Mouse (Mus musculus): Measurements from ENCODE around the gene Tspan9.

Tspan9 gene

DNA sequence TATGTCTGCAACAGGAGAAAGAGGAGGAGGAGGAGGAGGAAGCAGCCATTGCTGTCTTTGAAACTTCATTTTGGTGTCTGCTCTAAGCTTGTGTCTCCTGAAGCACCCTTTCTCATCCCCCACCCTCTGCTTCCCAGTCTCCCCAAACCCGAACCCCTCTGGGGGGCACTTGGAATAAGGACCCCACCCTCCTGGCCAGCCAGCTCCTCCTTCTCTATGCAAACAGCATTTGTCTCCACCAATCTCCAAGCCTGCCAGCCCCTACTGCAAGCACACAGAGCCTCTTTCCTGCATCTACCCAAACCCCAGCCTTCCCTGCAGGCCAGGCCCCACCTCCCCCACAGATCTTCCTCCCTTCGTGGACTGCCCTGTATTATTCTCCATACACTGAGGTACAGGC lies 12.0 kb downstream of the Tspan9 start:
- no peak for DNase-seq

DNA sequence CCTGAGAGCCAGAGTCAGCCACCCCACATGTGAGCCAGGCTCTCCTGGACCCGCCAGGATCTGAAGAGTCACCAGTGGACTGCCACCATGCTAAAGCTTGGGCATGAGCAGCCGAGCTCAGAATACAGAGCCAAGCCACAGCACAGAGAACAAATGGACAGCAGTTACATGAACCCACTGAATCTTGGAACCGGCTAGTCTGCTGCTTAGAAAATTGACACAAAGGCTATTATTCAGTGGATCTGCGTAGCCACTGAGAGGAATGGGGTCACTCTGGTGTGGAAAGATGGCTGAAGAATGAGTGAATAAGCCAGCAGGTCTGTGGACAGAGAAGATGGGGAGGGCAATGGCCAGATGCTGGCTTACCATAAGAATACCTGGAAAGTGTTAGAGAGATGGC lies 12.7 kb downstream of the Tspan9 start:
- no peak for DNase-seq

- no peak for DNase-seq
Observed at GRCm38 (mm10) chr6:128129382-128129781, 14.0 kb downstream of the Tspan9 start.

- no peak for DNase-seq
Observed at GRCm38 (mm10) chr6:128127312-128127711, 16.1 kb downstream of the Tspan9 start.

DNA sequence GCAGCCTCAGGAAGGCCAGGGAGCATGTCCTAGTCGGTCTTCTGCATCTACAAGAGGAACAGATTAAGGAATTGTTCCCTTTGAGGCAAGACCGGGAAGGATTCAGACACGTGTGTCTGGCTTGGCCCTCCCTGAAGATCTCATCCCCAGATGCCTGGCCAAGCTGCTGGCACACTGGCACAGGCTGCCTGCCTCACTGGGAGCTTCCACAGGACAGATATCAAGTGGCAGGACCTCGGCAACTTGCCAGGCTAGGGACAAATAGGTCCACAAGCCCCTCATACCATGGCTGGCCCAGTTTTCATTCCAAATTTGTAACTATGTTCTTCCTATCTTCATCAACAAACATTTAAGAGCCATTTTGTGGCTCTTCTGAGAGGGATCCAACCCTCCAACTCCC lies 16.5 kb downstream of the Tspan9 start:
- no peak for DNase-seq

DNA sequence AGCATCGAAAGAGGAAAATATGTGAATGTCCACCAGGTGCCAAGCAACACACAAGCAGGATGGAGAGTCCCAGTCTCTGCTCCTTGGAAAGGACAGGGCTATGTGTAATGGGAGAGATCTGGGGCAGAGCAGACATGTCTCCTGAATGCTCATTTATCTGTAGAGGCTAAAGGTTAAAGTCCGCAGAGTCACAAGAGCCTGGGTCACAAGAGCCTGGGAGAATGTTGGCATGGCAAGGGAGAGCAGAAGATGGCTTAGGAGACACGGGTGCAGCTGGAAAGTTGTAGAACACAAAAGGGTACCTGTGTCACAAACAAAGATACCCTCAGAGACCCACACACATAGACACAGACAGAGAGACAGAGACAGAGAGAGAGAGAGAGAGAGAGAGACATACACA lies 17.9 kb downstream of the Tspan9 start:
- no peak for DNase-seq

- no peak for DNase-seq
Observed at GRCm38 (mm10) chr6:128124222-128124971, 19.0 kb downstream of the Tspan9 start.

DNA sequence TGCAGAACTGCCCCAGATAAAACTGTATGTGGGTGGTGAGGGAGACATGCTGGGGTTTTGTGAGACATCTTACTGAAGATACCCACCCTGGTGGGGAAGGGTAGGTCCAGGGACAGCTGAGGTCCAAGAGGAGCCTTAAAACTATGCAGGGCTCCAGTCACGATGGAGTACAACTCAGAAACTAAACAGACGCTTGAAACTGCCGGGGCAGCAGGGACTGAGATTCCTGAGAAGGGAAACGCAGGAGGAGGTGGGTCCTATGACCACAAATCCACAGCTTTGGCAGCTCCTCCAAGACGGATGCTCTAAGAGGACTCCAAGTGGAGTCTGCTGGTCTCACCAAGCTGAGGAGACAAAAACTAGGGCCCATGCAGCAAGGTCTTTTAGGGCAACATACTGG lies 21.3 kb downstream of the Tspan9 start:
- DNase-seq: no peak

- no peak for DNase-seq
Observed at GRCm38 (mm10) chr6:128121691-128122090, 21.7 kb downstream of the Tspan9 start.

DNA sequence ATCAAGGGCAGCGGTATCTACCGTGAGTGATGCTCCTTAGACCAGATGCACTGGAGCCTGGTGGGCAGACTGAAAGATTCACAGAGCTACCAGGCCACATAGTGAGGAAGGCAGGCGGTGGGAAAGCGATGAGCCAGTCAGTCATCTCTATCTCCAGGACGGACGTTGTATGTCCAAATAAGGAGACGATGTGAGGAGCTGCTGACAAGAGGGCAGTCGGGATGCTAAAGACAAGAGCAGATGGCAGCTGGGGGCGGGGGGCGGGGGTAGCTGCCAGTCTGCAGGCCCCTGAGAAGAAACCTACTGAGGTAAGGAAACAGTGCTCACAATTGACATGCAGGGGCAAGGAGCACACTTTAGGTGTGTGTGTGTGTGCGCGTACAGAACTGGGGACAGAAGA lies 22.6 kb downstream of the Tspan9 start:
- DNase-seq: no peak

DNA sequence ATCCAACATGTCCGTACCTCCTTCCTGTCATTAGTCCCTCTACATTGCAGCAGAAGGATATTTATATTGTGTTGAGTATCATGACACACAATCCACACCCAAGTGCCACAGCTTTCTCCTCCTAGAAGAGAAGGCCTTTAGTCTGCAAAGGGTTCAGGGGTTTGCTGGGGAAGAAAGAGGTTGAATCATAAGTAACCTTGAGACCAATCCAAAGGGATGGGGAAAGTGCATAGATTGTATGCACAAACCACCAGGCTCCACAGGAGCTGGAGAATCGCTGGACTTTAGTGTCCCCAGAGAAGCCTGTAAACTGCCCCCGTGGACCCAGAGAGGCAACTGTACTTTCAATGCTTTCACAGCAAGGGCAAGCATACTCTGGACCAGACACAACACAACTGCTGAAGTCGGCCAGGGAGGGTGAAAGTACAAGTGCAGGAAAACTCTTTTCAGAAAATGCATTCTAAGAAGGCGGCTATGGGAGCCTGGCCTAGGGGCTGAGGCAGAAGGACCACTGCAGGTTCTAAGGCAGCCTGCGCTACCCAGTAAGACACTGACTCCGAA lies 24.6 kb downstream of the Tspan9 start:
- DNase-seq: no peak

- DNase-seq: no peak
Observed at GRCm38 (mm10) chr6:128116836-128117542, 26.4 kb downstream of the Tspan9 start.

- no peak for DNase-seq
Observed at GRCm38 (mm10) chr6:128116344-128116743, 27.1 kb downstream of the Tspan9 start.

DNA sequence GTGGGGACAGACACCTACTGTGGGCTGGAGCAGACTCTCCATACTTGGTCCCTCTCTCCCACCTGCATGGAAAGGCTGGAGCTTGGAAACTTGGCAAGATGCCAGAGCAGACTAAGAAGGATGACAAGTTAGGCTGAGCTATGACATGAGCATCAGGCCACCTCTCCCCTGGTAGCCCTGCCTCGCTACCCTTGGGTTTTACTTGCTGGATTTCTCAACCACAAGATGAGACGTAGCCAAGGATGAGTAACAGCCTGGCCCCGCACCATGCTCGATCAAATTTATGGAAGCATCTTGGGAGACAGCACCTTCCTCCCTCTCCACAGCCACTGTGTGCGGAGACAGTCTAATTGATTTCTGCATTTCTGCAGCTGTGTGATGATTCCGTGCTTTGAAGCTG lies 28.3 kb downstream of the Tspan9 start:
- no peak for DNase-seq

GRCm38 (mm10) chr6:128112605-128113004 lies 30.8 kb downstream of the Tspan9 start:
- DNase-seq: no peak

DNA sequence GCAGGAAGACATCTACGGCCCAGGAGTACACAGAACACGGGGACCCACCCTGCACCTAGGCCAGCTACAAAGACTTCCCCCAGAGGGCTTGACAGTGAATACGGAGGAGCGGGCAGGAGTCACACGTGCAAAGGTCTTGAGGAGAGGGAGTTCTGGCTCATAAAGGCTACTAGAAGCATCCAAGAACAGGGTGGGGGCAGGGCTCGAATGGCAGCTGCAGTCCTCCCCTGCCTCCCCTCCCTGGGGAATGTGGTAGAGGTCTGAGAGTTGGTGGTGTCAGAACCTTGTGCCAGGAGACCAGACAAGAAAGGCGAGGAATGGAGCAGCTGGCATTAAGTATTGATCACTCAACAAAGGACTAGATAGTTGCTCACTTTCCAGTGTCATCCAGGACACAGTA lies 31.6 kb downstream of the Tspan9 start:
- no peak for DNase-seq

DNA sequence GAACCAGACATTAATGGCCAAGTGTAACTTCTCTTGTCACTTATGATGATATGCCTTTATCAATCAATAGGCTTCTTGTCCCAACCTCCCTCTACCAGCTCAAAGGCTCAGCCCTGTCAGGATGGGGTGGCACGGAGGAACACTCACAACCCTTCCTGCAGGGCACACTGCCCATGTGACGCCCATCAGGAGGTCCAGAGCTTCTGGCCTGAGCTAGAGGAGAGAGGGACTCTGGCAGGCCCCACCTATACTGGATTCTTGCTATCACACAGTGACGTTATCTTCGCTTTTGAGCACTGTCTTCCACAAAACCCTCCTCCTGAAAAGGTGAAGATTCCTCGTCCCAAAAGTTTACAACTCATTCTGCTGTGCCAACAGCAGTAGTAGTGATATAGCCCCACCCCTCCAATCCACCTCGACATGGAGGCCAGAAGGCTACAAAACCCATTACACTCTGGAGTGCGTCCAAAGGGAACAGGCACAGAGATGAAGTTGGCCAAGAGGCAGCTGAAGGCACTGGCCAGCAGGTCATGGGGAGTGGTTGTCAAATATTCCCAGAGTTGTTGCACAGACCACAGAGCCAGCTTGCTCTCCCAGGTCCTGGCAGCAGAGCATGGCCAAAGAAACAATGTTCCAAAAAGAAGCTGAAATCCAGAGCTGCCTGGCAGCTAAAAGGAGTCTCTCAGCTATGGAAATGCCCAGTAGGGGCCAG lies 34.9 kb downstream of the Tspan9 start:
- DNase-seq: no peak

DNA sequence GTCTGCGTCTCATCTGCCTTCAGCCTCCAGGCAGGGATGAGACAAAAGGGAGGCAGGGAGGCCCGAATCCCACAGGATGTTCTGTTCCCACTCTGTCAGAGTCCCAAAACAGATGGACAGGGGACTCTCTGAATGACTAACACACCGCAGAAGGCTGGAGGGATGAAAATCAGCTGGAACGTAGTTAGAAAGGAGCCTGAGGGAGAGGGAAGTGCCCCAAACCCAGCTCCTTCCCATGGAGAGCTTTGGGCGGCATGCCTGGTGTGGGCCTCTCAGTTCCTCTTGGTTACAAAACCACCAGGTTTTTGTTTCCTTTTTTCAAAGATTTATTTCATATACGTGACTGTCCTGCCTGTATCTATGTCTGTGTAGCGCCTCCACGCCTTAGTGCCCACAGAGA lies 35.7 kb downstream of the Tspan9 start:
- DNase-seq: no peak

DNA sequence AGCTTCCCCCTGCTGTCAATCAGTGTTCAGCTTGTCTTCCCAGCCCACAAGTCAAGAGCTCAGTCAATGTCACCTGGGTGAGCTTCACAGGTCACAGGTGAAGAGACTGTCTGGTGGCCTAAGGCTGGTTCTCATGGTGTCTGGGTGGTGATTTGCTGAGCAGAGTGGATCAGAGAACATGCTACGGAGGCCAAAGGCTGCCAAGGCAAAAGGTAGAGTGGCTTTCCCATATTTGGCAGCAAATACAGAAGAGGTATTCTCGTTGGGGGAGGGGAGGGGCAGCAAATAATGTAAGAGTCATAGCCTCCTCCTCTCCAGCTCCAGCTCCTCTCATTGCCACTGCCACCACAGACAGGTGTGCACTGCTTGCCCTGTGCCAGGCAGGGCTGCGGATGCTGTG lies 37.2 kb downstream of the Tspan9 start:
- no peak for DNase-seq

DNA sequence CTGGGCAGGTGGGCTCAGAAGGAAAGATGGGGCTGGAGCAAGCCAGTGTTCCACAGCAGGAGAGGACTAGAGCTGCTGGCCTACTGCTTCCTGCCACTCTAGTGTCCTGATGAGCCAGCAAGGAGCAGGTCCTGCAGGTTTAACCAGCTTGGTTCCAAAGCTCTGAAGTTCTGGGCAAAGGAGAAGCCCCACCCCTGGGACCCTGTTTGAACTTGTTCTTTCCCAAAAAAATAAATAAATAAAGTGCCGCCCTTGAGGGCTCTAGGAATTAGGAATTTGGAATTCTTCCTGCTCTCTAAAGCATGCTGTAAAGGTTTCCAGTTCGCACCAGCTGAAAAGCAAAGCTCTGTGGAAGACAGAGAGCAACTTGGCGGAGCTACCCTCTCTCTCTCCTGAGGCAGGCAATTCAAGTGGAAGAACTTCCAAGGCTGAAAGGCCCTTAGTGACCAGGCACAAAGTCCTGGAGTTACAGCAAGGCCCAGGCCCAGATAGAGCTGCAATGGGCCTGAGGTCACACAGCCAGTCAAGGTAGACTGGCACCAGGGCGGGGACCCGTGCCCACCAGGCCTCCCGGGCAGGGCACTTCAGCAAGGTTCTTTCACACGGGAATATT lies 38.6 kb downstream of the Tspan9 start:
- DNase-seq: no peak

- no peak for DNase-seq
Observed at GRCm38 (mm10) chr6:128103874-128104273, 39.5 kb downstream of the Tspan9 start.

GRCm38 (mm10) chr6:128102296-128102999 lies 40.9 kb downstream of the Tspan9 start:
- DNase-seq: no peak

- DNase-seq: no peak
Observed at GRCm38 (mm10) chr6:128099871-128100270, 43.5 kb downstream of the Tspan9 start.
